Mouse (Mus musculus) right cerebral cortex, postnatal 10 days (tissue): ENCODE measurements at regions not wholly inside any gene's neighbourhood (a gene's known extent, or its start where the extent isn't known, plus 50 kb on each side); places are given as distances from the start of the nearest gene placed in this dataset.

ENCODE experiments used
- DNase-seq, 2 experiments: peaks; one replicate each; pipeline ENCODE4 v3.0.0; 2021; ENCODE audit warnings: low spot score in 2 of 2

DNA sequence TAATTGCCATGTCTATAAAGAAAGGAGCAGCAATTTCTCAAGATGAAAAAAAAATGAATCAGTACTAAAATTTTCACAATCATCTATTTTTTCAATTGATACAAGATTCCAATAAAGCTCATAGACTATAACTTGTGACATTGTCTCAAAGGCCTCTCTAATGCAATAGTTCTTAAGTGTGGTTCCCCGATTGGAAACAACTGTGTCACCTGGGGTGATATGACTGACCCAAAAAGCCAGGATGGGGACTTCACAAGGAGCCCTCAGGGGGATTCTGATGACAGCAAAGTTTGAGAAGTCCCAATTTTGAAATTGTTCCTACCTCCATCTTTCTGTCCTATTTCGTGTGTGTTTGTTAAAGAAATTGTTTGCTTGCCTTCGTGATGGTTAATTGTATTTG, 143.3 kb upstream of the Fndc3a start:
- DNase-seq: no peak

DNA sequence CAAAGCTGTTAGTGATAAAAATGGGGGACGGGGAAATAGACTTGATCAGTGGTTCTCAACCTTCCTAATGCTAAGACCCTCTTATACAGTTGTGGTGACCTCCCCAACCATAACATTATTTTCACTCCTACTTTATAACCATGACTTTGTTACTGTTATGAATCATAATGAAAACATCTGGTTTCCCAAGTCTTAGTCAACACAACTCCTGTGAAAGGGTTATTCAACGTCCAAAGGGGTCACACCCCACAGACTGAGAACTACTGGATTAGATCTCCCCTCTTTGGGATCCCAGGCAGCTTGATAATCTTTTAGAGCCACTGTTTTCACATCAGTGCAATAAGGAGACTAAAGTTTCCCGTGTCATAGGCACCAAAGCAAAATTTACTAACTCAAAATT, 141.1 kb upstream of the Fndc3a start:
- DNase-seq: no peak

DNA sequence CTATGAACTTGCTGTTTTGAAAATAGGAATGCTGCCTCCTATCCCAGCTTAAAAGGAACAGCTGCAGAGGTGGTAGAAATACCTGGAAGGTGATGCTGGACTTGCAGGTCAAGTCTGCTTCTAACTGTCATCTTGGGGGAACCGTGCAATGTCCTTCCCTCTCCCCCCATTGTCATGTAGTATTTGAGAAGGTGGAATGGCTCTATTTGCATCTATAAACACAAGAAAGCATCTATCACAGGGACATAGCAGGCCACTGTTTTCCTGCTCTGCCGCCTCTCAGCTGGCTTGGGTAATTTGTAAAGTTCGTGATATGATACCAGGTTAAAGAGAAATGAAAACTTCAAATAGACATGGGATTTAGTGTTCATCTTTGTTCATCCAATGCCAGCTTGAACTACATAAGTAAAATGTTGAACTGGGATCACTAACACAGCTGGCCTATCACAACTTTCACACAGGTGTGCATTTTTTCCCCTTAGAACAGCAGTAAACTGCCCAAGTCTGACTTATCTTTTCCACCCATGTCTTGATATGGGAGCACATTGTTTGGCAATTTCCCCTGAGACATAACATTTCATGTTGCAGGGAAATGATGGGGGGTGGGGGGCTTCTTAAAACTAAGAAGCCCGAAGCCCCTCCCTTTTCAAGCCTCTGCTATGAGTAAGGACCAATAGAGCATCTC, 138.6 kb upstream of the Fndc3a start:
- no peak for DNase-seq

DNA sequence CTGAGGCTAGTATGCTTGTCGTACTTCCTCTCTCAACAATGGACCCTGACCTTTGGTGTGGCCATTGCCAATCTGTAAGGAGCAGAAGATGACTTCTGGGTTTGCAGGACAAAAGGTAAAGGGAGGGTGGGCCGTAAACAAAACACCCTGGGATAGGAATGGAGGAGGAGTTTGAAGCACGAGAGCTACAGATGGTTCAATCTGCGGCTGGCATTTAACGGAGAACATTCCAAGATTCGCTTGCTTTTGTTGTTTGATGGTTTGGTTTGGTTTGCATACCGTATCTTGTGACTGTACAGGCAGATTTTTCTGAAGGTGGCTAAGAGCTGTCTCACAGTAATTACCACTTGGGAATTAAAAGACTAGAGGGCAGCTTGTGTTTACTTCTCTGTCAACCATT, 137.7 kb upstream of the Fndc3a start:
- no peak for DNase-seq

DNA sequence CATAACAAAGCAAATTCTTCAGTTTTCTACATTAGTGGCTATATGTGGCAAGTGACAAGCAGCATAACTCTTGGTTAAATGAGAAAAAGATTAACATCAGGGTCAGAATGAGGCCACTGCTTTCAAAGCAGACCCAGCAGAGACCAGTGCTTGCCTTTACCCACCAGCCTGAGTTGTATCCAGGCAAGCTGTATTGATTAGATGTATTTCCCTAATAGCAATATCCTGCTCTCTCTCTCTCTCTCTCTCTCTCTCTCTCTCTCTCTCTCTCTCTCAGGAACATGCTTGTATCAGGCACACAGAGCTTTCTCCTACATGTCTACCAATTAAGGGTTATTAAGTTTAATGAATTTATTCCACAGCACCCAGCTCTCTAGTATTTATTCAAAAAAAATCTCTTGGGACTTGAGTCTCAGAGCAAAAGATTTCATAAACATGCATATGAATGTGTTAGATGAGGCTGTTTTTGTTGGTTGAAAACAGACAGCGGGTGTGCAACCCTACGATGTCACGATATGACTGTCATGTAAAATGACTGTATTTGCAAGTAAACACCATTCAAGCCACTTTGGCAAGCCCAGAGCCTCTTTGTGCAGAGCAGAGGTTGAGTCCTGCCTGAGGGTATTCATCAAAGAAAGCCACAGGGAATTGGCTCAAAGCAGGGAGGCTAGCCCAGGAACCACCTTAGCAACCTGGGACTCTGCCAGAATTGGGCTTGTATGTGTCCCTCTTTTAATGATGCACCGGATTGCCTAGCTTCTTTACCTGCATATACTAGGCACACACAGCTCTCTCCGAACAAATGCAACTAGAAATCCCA, 136.0 kb upstream of the Fndc3a start:
- peak; percentile 26 to 32 for DNase-seq

DNA sequence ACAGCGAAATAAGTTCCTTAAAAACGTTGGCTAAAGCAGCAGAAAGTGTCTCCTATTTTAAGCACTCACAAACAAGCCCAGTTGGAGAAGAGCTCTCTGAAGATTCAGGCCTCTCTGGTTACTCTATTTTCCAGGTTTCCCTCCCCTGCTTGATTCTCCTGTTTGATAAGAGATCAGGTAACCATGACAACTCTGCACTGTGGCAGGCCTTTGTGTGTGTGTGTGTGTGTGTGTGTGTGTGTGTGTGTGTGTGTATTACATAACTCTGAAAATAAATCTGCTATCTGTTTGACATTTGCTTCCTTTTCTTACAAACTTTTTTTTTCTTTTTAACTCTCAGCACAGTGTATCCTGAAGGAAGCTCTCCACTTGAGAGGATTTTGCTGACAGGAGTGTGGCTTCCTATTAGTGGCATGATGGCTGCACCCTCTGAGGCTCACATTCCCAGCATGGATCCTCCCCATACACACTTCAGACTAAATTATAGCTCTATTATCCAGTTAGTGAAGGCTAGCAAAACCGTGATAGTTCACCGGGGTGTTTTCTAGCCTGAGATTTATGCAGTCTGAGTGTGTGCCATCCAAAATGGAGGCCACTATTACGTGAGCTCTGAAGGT, 135.1 kb upstream of the Fndc3a start:
- peak; percentile 29 to 43 for DNase-seq

DNA sequence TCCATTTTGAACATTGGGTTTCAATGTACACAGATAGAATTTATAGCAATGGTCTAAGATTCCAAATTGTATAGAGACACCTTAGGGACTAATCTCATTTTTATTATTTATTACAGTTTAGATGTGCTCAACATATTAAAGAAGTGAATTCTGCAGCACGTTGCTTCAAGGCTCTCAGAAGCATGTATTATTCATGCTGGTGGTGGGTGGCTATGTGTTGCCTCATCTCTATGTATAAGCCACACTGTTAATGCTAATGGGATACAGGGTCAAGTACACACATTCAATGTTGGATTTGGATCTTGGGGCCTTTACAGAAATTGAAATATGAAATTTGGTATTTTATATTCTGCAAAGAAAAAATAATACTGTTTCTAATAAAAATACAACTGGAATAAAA, 131.9 kb upstream of the Fndc3a start:
- DNase-seq: no peak

DNA sequence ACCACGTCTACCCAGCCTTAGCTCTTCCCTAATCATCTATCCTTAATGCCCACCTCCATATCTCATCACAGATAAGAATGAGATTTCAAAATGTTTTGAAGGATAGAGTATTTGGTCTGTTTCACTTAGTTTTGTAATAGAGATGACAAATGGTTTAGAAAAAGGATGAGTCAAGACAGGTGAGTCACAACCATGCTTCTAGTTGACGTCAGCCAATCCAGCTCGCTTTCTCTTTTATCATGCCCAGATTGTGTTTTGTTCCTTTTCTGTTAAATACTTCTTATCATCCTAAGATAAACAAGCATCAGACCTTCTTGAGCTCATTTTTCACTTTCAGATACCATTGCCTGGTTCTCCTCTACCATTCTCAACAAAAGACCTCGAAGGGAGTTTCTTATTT, 125.4 kb upstream of the Fndc3a start:
- DNase-seq: no peak

DNA sequence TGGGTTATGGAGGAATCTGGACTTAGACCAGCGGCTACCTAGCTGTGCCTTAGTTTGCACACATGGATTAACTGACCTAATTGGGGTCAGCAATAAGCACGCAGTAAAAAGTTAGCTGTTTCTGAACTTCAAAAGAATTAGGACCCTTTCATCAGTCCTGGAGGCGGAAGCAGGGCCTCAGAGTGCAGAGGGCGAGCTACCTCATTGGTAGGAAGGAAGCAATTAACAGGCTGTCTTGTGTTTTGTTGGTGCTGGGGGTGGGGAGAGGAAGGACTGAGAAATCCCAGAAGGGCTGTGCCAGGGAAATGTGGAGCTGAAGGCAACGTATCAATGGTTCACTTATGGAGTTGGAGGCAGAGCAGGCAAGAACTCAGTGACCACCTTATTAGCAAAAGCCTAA, 119.5 kb upstream of the Fndc3a start:
- no peak for DNase-seq

DNA sequence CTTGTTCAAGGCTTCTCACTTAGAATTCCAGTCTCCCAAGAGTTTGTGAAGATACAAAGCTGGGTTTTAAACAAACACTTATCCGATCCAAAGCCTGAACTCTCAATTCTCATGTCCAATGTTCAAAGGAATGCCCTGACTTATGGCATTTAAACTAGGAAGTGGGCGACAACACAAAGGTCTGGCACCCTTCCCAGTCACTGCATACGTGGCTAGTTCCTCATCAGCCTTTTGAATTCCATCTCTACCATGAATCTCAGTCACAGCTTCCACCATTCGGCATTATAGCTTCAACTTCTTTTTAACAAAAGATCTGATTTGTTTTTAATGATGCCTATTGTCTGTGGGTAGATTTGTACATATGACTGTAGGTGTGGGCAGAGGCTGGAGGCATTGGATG, 115.7 kb upstream of the Fndc3a start:
- no peak for DNase-seq

DNA sequence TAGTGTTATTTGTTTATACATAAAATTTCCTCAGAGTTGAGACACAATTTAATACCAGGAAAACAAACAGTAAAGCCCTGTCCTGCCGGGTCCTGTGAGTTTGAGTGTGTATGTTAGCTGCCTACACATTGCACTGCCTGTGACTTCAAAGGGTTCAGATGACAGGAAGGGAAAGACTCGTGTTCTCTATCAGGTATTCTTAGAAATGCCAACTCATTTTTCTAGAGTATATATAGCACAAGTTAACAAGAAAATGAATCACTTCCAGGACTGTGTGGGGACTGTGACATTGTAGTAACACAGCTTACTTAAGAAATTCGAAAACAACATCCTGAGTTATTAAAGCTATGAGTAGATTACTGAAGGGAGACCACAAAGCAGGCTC, 112.4 kb upstream of the Fndc3a start:
- DNase-seq: no peak

DNA sequence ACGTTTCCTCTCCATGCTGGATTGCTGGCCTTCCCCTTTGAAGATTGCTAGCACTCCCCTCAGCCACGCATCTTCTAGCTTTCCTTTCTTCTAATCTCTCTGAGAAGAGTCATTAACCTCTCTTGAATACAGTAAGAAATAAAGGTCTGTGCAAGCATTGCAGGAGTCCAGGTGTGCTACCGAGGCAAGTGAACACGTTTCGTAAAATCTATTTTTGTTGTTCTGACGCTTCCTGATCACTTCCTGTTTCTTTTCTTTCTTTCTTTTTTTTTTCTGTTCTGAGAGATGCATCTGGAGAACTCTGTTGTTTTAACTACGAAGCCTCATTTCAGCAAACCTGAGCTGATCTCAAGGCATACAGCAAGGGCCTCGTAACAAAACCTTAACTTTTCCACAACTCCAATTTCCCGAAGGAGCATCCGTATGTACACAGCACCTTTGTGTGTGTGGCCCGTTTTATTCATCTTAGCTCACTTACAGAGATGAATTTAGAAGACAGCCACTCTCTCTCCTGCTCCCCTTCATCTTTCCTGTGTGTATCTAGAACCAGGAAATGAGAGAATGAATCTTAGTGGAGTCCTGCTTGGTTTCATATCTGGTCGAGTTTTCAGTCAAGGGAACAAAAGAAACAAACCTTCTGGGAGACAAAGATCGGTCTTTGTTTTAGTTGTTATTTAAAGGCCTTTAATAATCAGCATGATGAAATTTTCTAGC, 111.9 kb upstream of the Fndc3a start:
- DNase-seq: no peak

DNA sequence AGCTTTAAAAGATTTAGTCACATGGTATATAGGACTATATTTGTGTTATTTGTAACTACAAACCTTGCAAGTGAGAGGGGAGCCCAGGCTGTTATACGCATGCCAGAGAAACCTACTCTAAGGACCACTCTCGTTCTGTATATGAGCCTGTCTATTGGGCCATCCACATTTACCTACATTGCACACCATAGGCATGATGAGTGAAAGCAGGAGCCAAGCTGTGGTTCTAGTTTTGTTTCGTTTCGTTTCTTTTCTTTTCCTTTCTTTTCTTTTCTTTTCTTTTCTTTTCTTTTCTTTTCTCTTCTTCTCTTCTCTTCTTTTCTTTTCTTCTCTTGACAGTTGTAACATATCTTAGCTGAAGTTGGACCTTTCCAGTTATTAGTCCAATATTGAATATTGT, 109.2 kb upstream of the Fndc3a start:
- DNase-seq: no peak

DNA sequence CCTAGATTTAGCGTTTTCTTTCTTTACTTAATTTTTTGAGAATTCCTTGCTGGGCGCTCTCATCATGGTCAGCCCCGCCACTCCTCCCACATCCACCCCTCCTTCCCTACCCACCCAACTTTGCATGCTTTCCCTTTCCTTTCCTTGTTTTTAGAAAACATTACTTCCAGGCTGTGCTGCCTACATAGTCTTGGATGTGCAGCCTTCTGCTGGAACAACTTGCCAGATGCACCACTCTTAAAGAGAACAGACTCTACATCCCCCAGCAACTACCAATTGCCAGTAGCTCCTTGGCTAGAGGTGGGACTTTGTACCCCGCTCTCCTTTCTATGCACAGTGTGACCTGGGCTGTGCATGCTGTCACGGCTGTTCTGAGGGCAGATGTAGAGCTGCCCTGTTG, 108.0 kb upstream of the Fndc3a start:
- no peak for DNase-seq

DNA sequence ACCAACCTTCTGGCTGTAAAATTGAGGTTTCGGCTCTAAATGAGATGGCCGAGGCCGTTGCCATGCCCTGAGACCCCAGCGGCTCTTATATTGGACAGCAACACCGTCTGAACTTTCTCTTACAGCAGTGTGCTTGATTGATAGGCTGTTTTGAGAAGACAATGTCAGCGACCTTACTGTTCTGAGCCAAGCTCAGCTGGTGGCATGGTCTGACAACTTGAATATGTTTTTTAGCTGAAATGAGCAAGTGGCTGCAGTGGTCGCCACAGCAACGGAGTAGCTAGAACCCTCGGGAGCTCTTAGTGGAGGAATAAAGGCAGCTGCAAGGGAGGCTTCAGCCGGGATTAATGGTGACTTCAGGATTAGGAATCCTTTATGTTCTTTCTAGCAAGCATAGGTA, 107.0 kb upstream of the Fndc3a start:
- peak; percentile 57 to 62 for DNase-seq

DNA sequence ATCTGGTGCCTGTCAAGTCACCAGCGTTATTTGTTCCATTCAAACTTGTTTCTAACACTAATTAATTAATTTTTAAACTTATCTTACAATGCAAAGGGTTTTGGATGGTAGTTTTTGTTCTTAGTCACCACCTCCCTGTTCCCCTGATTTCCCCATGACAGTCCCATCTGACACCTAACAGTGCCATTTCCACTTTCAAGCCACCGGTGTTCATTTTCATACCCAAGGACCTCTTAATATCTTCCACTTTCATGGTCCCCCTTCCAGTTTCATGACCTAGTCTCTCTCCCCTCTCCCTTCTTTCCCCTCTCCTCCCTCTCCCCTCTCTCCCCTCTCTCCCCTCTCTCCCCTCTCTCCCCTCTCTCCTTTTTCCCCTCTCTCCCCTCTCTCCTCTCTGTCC, 99.3 kb upstream of the Fndc3a start:
- no peak for DNase-seq

DNA sequence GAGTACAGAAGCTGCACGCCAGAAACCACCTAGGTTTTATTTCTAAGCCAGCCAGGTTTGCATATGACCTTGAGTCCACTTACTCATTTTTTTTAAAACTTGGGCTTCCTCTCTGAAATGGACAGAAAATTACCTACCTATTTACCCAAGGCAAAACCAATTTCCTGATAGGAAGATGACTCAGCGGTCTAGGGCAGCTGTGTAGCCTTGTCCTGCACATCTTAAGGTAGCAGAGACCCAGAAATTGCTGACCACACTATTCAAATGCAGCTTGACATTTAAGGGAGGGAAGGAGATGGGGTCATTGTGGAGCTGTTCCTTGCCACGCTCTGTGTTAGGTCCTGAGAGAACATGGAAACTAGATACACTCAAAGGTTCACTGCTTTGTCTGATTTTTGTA, 98.1 kb upstream of the Fndc3a start:
- no peak for DNase-seq

DNA sequence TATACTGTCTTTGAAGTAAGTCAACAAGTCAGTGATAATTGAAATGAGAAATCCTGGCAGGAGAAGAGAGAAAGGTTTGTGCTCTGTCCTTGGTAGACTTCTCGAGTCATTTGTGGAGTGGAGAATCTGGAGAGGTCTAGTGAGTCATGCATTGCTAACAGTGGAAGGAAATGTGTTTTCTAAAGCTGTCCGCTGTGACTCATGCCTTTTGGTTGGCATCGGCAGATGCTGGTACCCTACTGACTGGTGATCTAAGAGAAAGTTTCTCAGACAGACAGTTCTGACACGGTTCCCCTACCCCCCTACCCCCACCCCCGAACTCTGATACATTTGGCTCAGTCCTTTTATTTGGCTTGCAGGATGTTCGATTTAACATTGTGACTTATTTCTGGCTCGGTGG, 97.5 kb upstream of the Fndc3a start:
- DNase-seq: no peak

DNA sequence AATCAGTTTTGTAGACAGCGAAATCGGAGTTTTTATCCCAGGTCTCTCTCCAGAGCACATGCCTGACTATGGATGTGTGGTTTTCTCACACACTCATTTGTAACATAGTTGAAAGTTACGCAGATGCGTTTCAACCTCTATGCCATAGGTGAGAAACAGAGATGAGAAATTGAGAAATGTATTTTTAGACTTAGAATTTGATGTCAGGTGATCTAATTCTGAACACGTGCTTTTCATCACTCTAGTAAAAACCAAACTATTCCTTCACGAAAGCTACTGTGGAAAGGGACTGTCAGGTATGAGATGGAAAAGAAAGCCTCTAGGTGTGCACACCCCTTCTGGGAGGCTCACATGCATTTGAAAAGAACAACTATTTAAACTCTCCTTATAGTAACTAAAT, 96.8 kb upstream of the Fndc3a start:
- DNase-seq: no peak

DNA sequence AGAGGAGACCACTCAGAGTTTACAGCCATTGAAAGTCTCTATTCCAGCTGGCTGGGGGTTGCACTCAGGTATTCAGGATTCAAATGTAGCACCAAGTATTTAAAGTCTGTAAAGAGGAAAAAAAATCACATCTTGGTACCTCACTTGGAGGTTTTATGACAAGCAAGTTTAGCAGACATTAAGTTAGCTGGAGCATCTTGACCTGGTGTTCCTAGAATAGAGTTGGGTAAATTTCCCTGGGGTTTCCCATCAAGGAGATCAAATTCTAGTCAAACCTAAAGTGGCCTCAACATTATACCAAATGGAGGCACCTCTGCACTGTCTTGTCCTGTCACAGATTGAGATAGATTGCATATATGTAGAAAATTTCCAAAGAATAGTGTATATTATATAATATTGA, 93.8 kb upstream of the Fndc3a start:
- no peak for DNase-seq

DNA sequence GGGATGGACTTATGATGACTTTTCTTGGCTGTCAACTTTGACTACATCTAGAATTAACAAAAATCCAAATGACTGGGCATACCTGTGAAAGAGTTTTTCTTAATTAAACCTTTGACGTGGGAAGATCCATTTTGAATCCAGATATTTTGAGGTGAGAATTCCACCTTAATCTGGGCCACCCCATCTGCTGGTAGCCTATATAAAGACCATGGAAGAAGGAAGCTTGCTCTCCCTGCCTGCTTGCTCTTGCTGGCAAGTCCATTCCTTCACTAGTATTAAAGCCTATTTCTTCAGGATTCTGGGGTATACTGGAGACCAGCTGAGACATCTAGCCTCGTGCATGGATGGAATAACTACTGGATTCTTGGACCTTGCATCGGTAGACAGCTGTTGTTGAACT, 80.9 kb upstream of the Fndc3a start:
- no peak for DNase-seq

DNA sequence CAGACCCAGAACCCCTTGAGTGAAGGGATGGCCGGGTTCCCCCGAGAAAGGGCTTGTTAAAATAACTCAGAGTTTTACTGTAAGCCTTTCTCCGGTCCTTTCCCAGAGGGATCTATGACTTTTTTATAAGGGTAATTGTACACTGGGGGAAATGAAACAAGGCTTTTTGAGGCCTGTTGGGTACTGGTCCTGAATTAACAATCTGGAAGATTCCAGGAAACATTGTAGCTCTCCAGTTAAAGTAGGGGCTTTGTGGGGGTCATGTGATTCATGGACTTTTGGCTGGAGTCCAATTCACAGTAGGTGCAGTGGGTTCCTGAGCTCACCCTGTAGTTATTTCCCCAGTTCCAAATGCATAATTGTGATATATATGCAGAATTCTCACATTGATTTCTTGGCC, 77.1 kb upstream of the Fndc3a start:
- no peak for DNase-seq

DNA sequence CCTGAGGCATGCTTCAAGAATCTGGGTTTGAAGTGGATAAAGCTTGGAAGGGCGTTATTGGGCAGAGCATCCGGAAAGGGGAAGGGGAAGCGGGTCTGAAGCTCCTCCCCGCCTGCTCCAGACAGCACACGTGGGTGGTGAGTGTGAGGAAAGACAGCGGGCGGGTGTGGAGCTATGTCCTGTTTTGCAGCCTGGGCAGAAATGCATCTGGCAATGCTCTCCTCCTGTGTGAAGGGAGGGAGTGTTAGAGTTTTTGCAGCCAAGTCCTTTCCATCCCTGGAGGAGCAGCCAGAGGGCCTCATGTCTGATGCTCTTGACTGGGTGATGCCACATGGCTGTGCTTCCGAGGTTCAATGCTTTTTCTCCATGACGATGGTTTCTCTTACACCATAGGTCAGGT, 73.4 kb upstream of the Fndc3a start:
- no peak for DNase-seq
